Mouse (Mus musculus) skeletal muscle tissue, postnatal 0 days (tissue): ENCODE measurements around the gene Psmb9. TPM values are rescaled to one million over a fixed set of nuclear protein-coding genes. Genes with fewer than 3 reads are reported as not detected.

ENCODE experiments used
- polyA plus RNA-seq: library from polyadenylated mRNA; unstranded; fragments of >200 nt; fragmentation: Nextera tagmentation; extraction: Ambion mirVana; gene quantifications from 2 replicates; pipeline ENCODE4 v1.2.1, GENCODE M21; 2015

Gene Psmb9
- 3.6 and 6.3 TPM in 2 replicates for polyA plus RNA-seq

GRCm38 (mm10) chr17:34187261-34187916 is at the start of gene Psmb9, which contains the start of gene Tap1:
Gene Psmb9, minus strand, starts transcription at chr17:34187764.
Gene Tap1, plus strand, starts transcription at chr17:34187553.

DNA sequence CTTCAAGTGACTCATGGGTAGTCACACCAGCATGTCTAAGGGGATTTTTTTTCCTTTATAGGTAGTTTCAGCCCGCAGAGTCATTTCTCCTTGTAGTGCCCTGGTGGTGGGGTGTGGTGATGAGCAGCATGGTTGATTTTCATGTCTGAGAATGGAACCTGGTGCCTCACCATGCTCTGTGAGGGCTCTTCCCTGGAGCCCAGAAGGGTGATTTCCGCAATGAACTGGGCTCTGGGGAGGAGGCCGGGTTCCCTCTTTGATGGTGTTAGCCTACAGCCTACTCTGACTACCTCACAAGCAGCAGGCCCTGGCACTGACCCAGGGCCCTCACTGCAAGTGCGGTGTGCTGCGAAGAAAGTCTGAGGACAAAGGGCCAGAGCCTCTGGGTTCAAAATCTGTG is 15.9 kb upstream of the Psmb9 start, which contains the start of gene Tap2:
Gene Tap2, plus strand, starts transcription at position 84 of the 400 bp plus-strand sequence.

DNA sequence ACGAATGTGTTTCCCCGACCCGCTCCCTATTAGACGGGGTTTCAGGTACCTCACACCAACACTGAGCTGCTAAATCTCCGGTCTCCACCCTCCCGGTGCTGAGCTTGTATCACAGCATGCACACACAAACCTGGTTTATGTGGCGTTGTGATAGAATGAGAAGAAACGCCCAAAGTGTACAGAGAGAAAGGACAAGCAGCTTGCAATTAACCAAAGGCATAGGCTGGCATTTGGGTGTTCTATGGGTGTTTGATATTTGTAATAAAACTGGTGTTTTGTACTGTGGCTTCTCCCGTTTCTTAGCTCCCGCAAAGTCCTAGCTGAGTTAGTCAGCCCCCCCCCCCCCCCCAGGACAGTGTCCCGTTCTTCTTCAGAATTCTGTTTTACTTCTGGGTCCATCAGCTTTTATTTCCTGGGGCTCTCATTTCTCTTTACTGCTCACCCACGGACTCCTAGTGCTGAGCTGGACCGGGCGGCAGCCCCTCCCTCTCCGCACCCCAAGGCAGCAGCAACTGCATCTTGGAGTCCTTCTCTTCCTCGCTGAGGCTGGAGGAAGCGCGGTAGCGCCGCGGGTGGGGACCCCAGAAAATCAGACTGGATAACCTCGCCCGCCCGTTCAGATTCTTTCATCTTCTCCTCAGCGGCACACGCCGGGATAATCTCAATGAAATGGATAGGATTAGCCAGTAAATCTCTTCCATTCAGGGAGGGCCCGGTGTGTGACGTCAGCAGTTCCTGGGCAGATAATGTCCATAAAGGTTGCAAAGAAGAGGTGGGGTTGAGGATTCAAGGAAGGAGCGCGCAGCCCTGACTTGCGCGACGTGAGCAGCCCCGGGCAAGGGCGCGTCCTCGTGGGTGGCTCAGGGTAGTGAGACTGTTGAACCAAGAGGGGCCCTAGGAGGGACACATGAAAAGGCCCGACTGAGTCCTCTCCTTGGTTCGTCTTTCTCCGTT is 9.7 kb upstream of the Psmb9 start, which contains the start of gene Psmb8:
Gene Psmb8, plus strand, starts transcription at position 781 of the 954 bp plus-strand sequence.

DNA sequence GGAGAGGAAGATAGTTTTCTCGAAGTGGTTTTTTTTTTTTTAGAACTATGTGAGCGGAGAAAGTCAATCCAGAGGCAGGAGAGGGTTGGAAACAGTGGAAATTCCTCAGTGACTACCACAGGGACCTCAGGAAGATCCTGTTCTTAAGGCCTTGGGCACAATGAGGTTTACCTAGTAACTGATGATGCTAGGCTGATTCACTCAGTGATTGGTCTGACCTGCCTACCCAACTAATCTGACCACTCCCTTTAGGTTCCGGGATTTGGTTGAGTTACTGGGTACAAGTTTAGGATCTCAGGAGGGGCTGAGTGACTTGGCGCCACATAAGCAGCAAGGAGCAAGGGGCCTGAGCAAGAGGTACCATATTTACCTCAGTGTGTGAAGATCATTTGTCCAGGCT is 34.6 kb downstream of the Psmb9 start, which contains the start of gene H2-DMb1:
Gene H2-DMb1, plus strand, starts transcription at position 150 of the 400 bp plus-strand sequence.

GRCm38 (mm10) chr17:34143033-34143432 is 44.5 kb downstream of the Psmb9 start, which contains the start of gene H2-DMb2:
Gene H2-DMb2, plus strand, starts transcription at chr17:34143307.

Other genes starting within 250 kb of the Psmb9 start
- 91.1 and 107 TPM in 2 replicates for gene Pfdn6, start 247.4 kb downstream of the Psmb9 start, polyA plus RNA-seq
- gene Wdr46, start 247.1 kb downstream of the Psmb9 start, polyA plus RNA-seq = 13.7 and 15.4 TPM in 2 replicates
- gene B3galt4, start 236.3 kb downstream of the Psmb9 start, polyA plus RNA-seq = 5.6 and 7.0 TPM in 2 replicates
- 31.6 and 31.8 TPM in 2 replicates for gene Vps52, start 232.0 kb downstream of the Psmb9 start, polyA plus RNA-seq
- gene Rps18, start 231.8 kb downstream of the Psmb9 start, polyA plus RNA-seq = 1,060 and 1,200 TPM in 2 replicates
- 49.2 and 107 TPM in 2 replicates for gene H2-K1, start 187.4 kb downstream of the Psmb9 start, polyA plus RNA-seq
- gene Ring1, start 163.1 kb downstream of the Psmb9 start, polyA plus RNA-seq = 12.3 and 13.6 TPM in 2 replicates
- 46.7 and 46.9 TPM in 2 replicates for gene H2-Ke6, start 159.7 kb downstream of the Psmb9 start, polyA plus RNA-seq
- 82.1 and 94.7 TPM in 2 replicates for gene Slc39a7, start 156.1 kb downstream of the Psmb9 start, polyA plus RNA-seq
- gene Rxrb, start 156.0 kb downstream of the Psmb9 start, polyA plus RNA-seq = 31.9 and 33.4 TPM in 2 replicates
- 1.9 and 5.7 TPM in 2 replicates for gene Col11a2, start 148.3 kb downstream of the Psmb9 start, polyA plus RNA-seq
- gene H2-Oa, start 95.4 kb downstream of the Psmb9 start, polyA plus RNA-seq = 0.27 and 0.35 TPM in 2 replicates
- gene H2-DMa, start 68.2 kb downstream of the Psmb9 start, polyA plus RNA-seq = 10.7 and 10.8 TPM in 2 replicates
- gene Brd2, start 65.1 kb downstream of the Psmb9 start, polyA plus RNA-seq = 42.6 and 45.7 TPM in 2 replicates
- 0.17 and 0.33 TPM in 2 replicates for gene H2-DMb2, start 44.5 kb downstream of the Psmb9 start, polyA plus RNA-seq
- 0.44 and 1.1 TPM in 2 replicates for gene H2-DMb1, start 34.7 kb downstream of the Psmb9 start, polyA plus RNA-seq
- gene Tap1, start 211 bp downstream of the Psmb9 start, polyA plus RNA-seq = 3.5 and 5.1 TPM in 2 replicates
- 11.0 and 17.6 TPM in 2 replicates for gene Psmb8, start 10.0 kb upstream of the Psmb9 start, polyA plus RNA-seq
- 5.3 and 7.2 TPM in 2 replicates for gene Tap2, start 15.8 kb upstream of the Psmb9 start, polyA plus RNA-seq
- 0.06 and 0.19 TPM in 2 replicates for gene H2-Ob, start 51.1 kb upstream of the Psmb9 start, polyA plus RNA-seq
- 4.1 and 6.2 TPM in 2 replicates for gene H2-Ab1, start 69.9 kb upstream of the Psmb9 start, polyA plus RNA-seq
- gene H2-Aa, start 100.1 kb upstream of the Psmb9 start, polyA plus RNA-seq = 3.9 and 5.0 TPM in 2 replicates
- 3.6 and 4.8 TPM in 2 replicates for gene H2-Eb1, start 118.1 kb upstream of the Psmb9 start, polyA plus RNA-seq
- not detected in 2 replicates for gene H2-Eb2, start 137.9 kb upstream of the Psmb9 start, polyA plus RNA-seq
- 0.18 and 0.24 TPM in 2 replicates for gene Btnl2, start 167.1 kb upstream of the Psmb9 start, polyA plus RNA-seq
- gene Btnl1, start 189.4 kb upstream of the Psmb9 start, polyA plus RNA-seq = not detected in 2 replicates
- gene BC051142, start 211.1 kb upstream of the Psmb9 start, polyA plus RNA-seq = 0.51 and 0.82 TPM in 2 replicates